Mouse (Mus musculus): ENCODE measurements around the gene Xpo6.

The Xpo6 gene

DNA sequence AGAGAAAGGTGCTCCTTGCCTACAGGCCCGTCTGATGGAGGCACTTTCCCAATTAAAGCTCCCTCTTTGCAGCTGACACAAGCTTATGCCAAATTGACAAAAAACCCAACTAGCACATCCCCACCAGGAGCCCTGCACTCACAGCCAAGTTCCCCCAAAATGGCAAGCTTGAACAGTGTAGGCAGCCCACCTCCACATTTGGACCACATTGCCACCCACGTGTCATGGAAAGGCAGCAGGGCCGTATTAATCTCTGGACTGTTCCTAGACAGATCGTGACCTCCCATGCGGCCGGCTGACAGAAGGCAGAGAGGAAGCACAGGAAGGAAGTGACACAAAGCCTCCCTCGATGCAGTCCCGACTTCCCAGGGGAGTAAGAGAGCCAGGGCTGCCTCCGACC lies 125.2 kb downstream of the Xpo6 start:
- no peak for DNase-seq

- no peak for DNase-seq
Observed at GRCm38 (mm10) chr7:126070321-126070720, 130.0 kb downstream of the Xpo6 start.

DNA sequence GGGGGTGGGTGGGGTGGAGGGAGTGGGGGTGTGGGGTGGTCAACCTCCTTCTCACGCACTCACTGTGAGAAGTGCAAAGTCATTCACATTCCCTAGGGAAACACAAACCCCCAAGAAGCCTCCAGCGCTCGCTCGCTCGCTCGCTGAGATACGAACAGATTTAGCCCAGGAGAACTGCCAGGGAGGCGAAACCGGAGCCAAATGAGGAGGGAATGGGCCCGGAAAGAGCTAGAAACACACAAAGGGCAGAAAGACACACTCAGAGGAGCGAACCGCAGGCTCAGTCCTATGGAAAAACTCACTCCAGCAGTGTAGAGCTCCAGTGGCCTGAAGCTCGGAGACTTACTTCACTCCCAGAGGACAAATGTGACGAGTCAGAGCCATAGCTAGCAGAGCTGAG lies 133.5 kb downstream of the Xpo6 start:
- no peak for DNase-seq

- DNase-seq: no peak
Observed at GRCm38 (mm10) chr7:126065243-126065876, 134.9 kb downstream of the Xpo6 start.

GRCm38 (mm10) chr7:126062228-126062627 lies 138.1 kb downstream of the Xpo6 start:
- DNase-seq: no peak

DNA sequence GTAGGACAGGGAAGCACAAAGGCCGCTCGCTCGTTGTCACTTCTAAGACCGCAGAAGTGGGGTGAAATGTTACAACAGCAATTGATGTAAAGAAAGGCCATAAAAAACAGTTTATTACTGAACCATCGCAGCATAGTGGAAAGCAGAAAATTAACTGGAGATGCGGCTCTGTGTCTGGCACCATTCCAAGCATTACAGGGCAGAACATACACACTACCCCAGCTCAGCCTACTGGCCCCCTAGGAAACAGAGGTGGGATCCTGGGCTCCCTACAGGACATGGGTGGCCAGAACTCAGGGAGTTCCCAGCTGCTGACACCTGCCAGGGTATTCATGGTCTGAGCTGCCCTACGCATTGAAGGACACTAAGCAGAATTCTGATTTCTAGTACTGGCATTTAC lies 141.4 kb downstream of the Xpo6 start:
- no peak for DNase-seq

DNA sequence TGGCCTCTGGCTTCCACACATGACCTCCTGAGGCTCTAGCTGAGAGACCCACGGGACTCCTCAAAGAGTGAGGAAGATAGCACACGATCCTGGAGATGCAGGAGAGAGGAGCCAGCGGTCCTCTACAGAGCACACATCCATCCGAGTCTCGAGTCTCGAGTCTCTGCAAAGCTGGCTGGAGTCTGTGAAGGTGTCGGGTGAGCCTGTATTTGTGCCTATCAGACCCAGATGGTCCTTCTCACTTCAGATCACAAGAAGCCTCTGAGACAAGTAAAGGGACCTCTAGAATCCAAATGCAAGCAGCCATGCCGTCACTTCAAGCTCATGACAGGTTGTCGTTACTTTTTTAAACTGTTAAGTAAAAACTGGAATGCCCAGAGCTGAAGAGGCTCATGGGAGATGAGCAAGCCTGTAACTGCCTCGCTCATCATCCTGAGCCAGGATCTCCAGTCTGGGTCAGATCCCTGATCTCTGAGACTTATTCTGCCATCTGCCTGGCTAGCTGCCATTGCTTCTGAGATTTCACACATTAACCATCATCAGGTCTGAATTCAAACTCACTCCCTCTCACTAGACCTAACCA lies 142.9 kb downstream of the Xpo6 start:
- no peak for DNase-seq

DNA sequence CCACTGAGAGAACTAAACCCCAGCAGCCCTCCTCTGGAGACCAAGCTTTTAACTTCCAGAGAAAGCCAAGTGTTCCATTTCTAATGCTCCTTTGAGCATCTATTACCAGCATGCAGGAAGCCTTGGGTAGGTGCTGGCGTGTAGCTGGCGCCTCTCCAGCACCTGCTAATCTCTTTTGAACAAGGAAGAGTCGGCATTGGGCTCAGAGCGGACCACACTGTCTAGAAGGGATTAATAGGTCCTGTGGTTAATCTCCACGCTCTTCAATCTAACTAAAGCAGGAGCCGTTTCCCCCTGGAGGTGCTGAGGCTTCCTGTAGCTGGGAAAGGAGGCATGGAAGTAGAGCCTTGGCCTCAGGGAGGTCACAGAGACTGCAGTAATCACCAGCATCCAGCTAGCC lies 145.7 kb downstream of the Xpo6 start:
- DNase-seq: no peak

DNA sequence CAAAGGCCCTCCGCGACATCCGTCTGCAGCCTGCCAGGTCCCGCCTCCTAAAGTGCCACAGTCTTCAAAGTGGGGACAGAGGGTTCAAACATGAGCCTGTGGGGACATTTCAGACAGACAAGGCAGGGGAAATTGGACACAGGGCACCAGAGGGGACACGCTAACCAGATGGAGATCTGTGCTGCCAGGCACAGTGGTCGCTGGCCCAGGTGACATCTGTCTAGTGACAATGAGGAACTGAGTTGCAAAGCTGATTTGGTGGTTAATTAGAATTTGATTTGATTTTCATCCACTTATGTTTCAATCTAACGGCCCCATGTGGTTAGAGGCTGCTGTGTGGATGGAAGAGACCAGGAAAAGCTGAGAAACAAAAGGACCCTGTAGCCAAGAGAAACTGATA lies 146.7 kb downstream of the Xpo6 start:
- no peak for DNase-seq

DNA sequence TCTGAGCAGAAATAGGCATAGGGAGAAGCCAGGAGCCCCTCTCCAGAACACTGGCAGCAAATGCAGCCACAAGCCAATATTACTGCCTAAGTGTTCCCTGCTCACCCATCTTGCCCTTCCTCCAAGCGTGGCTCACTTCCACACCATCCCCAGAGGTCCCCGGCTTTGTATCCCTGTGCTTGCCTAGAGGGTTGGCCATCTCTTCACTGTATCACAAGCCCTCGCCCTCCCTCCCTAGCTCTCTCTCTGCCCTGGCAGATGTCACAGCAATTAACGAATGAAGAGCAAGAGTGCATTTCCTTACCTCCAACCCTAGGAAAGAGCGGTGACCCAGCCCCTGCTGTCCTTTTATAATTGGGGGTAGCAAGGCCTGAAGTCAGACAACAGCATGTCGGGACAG lies 148.4 kb downstream of the Xpo6 start:
- DNase-seq: no peak

All from B cell, adult 2 months (primary cell).